Mouse (Mus musculus) liver, adult 2 months (tissue): Measurements from ENCODE around the gene Dnajc30. TPM values are rescaled to one million over a fixed set of nuclear protein-coding genes. Genes with fewer than 3 reads are reported as not detected.

ENCODE experiments used
- DNase-seq: peaks from one replicate; pipeline ENCODE4 v3.0.0-alpha.2; 2011; ENCODE audit warnings: low read depth, low spot score; ENCODE audit errors: extremely low read depth
- H3K27ac ChIP-seq: fragments of 200-500 bp; replicated peaks from 2 replicates; pipeline ENCODE4 v1.5.1; 2012; ENCODE audit warnings: low read depth, mild to moderate bottlenecking, control low read depth, inconsistent platforms, low read length; ENCODE audit not compliant: insufficient read depth
- H3K27me3 ChIP-seq: fragments of 200-500 bp; 2 replicates; pipeline ENCODE4 v1.6.1; 2012; ENCODE audit warnings: mild to moderate bottlenecking, moderate library complexity, low read length, inconsistent platforms; ENCODE audit not compliant: control insufficient read depth, insufficient read depth
- H3K36me3 ChIP-seq: fragments of 200-500 bp; 2 replicates; pipeline ENCODE4 v1.6.1; 2012; ENCODE audit warnings: low read length, inconsistent platforms; ENCODE audit not compliant: control insufficient read depth, insufficient read depth
- H3K4me1 ChIP-seq: fragments of 200-500 bp; 2 replicates; pipeline ENCODE4 v1.6.1; 2011; ENCODE audit warnings: low read length; ENCODE audit not compliant: control insufficient read depth, insufficient read depth
- H3K4me3 ChIP-seq: fragments of 200-500 bp; 2 replicates; pipeline ENCODE4 v1.5.1; 2011; ENCODE audit warnings: low read depth, mild to moderate bottlenecking, control low read depth, low read length, moderate library complexity; ENCODE audit not compliant: insufficient read depth
- H3K79me2 ChIP-seq: fragments of 200-500 bp; 2 replicates; pipeline ENCODE4 v1.6.1; 2012; ENCODE audit warnings: inconsistent platforms, mild to moderate bottlenecking, low read length, moderate library complexity; ENCODE audit not compliant: control insufficient read depth, insufficient read depth
- H3K9ac ChIP-seq: fragments of 200-500 bp; 2 replicates; pipeline ENCODE4 v1.6.1; 2012; ENCODE audit warnings: low read depth, mild to moderate bottlenecking, control low read depth, inconsistent platforms, low read length
- CTCF ChIP-seq: fragments of 200-500 bp; IDR thresholded peaks from 2 replicates; pipeline ENCODE4 v1.5.1; 2011; ENCODE audit warnings: low read depth, low read length, control low read depth
- POLR2A ChIP-seq: fragments of 200-500 bp; IDR thresholded peaks from 2 replicates; pipeline ENCODE4 v1.6.1; 2011; ENCODE audit warnings: low read length, control low read depth; ENCODE audit not compliant: insufficient read depth; ENCODE audit errors: extremely low read depth
- WGBS: fragments of 180-500 bp; shearing (Covaris S2); methylation state at CpG from one replicate; pipeline ENCODE4 v1.1.7; 2018; 5-methylcytosine and 5-hydroxymethylcytosine counted together
- polyA plus RNA-seq: library from polyadenylated mRNA; depleted of rRNA; stranded (reverse); fragments of >200 nt; gene quantifications from 2 replicates; pipeline ENCODE4 v1.2.3, GENCODE M21; 2012; rRNA removed
- total RNA-seq: library from RNA; depleted of rRNA; stranded (reverse); fragments of >200 nt; gene quantifications from 2 replicates; pipeline ENCODE4 v1.2.3, GENCODE M21; 2014; rRNA removed

Dnajc30 gene
- total and polyA plus RNA-seq, 2 experiments, result 7.1 to 39.9 TPM

DNA sequence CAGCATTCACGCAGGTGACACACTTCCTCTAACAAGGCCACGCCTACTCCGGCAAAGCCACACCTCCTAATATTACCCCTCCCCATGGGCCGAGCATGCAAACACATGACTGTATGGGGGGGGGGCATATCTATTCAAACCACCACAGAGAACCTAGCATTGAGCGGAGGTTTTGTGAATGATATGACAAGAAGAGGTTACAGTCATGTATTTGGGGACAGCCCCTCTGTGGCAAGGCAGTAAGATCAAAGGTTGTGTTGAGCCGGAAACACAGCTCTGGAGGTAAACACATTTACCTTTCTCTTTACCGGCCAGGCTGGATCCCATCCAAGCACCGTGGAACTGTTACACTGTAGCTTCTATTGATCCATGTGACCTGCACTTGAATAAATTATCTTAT, 51.2 kb downstream of the Dnajc30 start:
- peaks cover 28% of the 10 kb centered on the region for H3K36me3 ChIP-seq
- no peaks in the 10 kb centered on the region for H3K27me3 ChIP-seq
- peak; percentile 90 for DNase-seq
- TF ChIP-seq POLR2A (no peak), CTCF (no peak)
- H3K4me3 ChIP-seq, result no peak overlapping the region
- WGBS, result 23% methylated on average over 8 of the region's 8 CpGs
- H3K79me2 ChIP-seq, result peaks cover 19% of the 10 kb centered on the region
- peaks cover 46% of the 10 kb centered on the region for H3K4me1 ChIP-seq
- H3K27ac ChIP-seq, result peak overlapping the region; percentile 75
- no peak overlapping the region for H3K9ac ChIP-seq

Other genes with a start within 250 kb of the Dnajc30 start
- gene Tmem270, start 157.5 kb upstream of the Dnajc30 start, total RNA-seq, result not detected in 2 replicates
- gene Tmem270, start 157.5 kb upstream of the Dnajc30 start, polyA plus RNA-seq, result not detected in 2 replicates
- not detected in 2 replicates for gene Cldn13, start 148.7 kb upstream of the Dnajc30 start, total RNA-seq
- gene Cldn13, start 148.7 kb upstream of the Dnajc30 start, polyA plus RNA-seq, result not detected in 2 replicates
- 13.5 and 19.1 TPM in 2 replicates for gene Mettl27, start 131.8 kb upstream of the Dnajc30 start, total RNA-seq
- 17.9 and 30.0 TPM in 2 replicates for gene Mettl27, start 131.8 kb upstream of the Dnajc30 start, polyA plus RNA-seq
- gene Cldn4, start 117.3 kb upstream of the Dnajc30 start, total RNA-seq, result 0.09 and 0.13 TPM in 2 replicates
- 0.09 and 0.36 TPM in 2 replicates for gene Cldn4, start 117.3 kb upstream of the Dnajc30 start, polyA plus RNA-seq
- 49.9 and 86.6 TPM in 2 replicates for gene Cldn3, start 78.0 kb upstream of the Dnajc30 start, total RNA-seq
- gene Cldn3, start 78.0 kb upstream of the Dnajc30 start, polyA plus RNA-seq, result 290 and 291 TPM in 2 replicates
- gene Abhd11, start 55.0 kb upstream of the Dnajc30 start, total RNA-seq, result 35.9 and 38.1 TPM in 2 replicates
- 77.6 and 78.8 TPM in 2 replicates for gene Abhd11, start 55.0 kb upstream of the Dnajc30 start, polyA plus RNA-seq
- gene Stx1a, start 40.7 kb upstream of the Dnajc30 start, total RNA-seq, result 0.09 and 0.13 TPM in 2 replicates
- 1.1 and 1.3 TPM in 2 replicates for gene Stx1a, start 40.7 kb upstream of the Dnajc30 start, polyA plus RNA-seq
- gene Bud23, start 757 bp downstream of the Dnajc30 start, total RNA-seq, result 32.7 and 38.4 TPM in 2 replicates
- gene Bud23, start 757 bp downstream of the Dnajc30 start, polyA plus RNA-seq, result 50.9 and 51.7 TPM in 2 replicates
- gene Vps37d, start 14.1 kb downstream of the Dnajc30 start, total RNA-seq, result 0.13 and 0.18 TPM in 2 replicates
- 0.60 and 0.66 TPM in 2 replicates for gene Vps37d, start 14.1 kb downstream of the Dnajc30 start, polyA plus RNA-seq
- gene Mlxipl, start 25.7 kb downstream of the Dnajc30 start, total RNA-seq, result 198 and 237 TPM in 2 replicates
- gene Mlxipl, start 25.7 kb downstream of the Dnajc30 start, polyA plus RNA-seq, result 444 and 617 TPM in 2 replicates
- gene Tbl2, start 85.5 kb downstream of the Dnajc30 start, total RNA-seq, result 5.8 and 8.0 TPM in 2 replicates
- 9.6 and 10.1 TPM in 2 replicates for gene Tbl2, start 85.5 kb downstream of the Dnajc30 start, polyA plus RNA-seq
- 10.5 and 11.9 TPM in 2 replicates for gene Bcl7b, start 104.1 kb downstream of the Dnajc30 start, total RNA-seq
- gene Bcl7b, start 104.1 kb downstream of the Dnajc30 start, polyA plus RNA-seq, result 17.6 and 20.2 TPM in 2 replicates
- 26.9 and 27.5 TPM in 2 replicates for gene Baz1b, start 123.1 kb downstream of the Dnajc30 start, total RNA-seq
- gene Baz1b, start 123.1 kb downstream of the Dnajc30 start, polyA plus RNA-seq, result 8.8 and 11.9 TPM in 2 replicates
- gene Fzd9, start 187.0 kb downstream of the Dnajc30 start, total RNA-seq, result not detected in 2 replicates
- gene Fzd9, start 187.0 kb downstream of the Dnajc30 start, polyA plus RNA-seq, result 0.05 and 0.07 TPM in 2 replicates